8 mouse cellular contexts compared by ENCODE assay signal in genomic region chr2:36102559-36102946, GRCm38 (mm10). TPM values are rescaled to one million over a fixed set of nuclear protein-coding genes. Genes with fewer than 3 reads are reported as not detected.
DNase-seq lines count a peak whose midpoint lies in the region; ATAC-seq and TF ChIP-seq lines count a peak whose summit lies in the region.

No protein-coding gene starts in this region.

- 8% methylated on average over 21 of the region's 21 CpGs for WGBS in kidney, postnatal 0 days
- 1% methylated on average over 21 of the region's 21 CpGs for WGBS in forebrain, embryonic 16.5 days
- WGBS in limb, embryonic 13.5 days = 2% methylated on average over 21 of the region's 21 CpGs

- peak; percentile 48 for ATAC-seq in kidney, postnatal 0 days (replicated peaks; ENCODE audit: low FRiP score, low read depth)
- ATAC-seq in forebrain, embryonic 16.5 days = no peak
- ATAC-seq in limb, embryonic 13.5 days (ENCODE audit: low FRiP score, low read depth) = no peak

- DNase-seq in kidney, postnatal 0 days (ENCODE audit: low spot score) = peak; percentile 50
- DNase-seq in kidney, postnatal 14 days = no peak
- peak; percentile 28 for DNase-seq in naive thymus-derived CD4-positive, alpha-beta T cell, adult 2 months (ENCODE audit: low read depth)
- no peak for DNase-seq in cerebellum, adult 8-10 months
- no peak for DNase-seq in right cerebral cortex, adult 18-20 months
- DNase-seq in yolk sac, embryonic 10.5 days (ENCODE audit: low spot score) = no peak

- H3K4me3 ChIP-seq in kidney, postnatal 0 days (replicated peaks; ENCODE audit: low read depth, low read length) = peak overlapping the region; percentile 16; the same call in 1 of the 2 replicates
- peak overlapping the region; percentile 44 for H3K4me3 ChIP-seq in forebrain, embryonic 16.5 days (replicated peaks; ENCODE audit: low read length)
- peak overlapping the region; percentile 45 for H3K4me3 ChIP-seq in limb, embryonic 13.5 days

- no peak for TF ChIP-seq CTCF in kidney, postnatal 0 days (IDR thresholded peaks at IDR 0.05; ENCODE audit: low read depth)

- H3K4me1 ChIP-seq in kidney, postnatal 0 days (replicated peaks; ENCODE audit: insufficient read depth, low read length) = peaks cover 9% of the 10 kb centered on the region; the same call in 1 of the 2 replicates
- H3K4me1 ChIP-seq in forebrain, embryonic 16.5 days (replicated peaks; ENCODE audit: control insufficient read depth, insufficient read depth, low read length) = peaks cover 34% of the 10 kb centered on the region
- H3K4me1 ChIP-seq in limb, embryonic 13.5 days = peaks cover 39% of the 10 kb centered on the region

- H3K9ac ChIP-seq in kidney, postnatal 0 days (ENCODE audit: low read depth, low read length) = no peak overlapping the region
- H3K9ac ChIP-seq in forebrain, embryonic 16.5 days (replicated peaks; ENCODE audit: low read depth, low read length) = peak overlapping the region; percentile 44
- H3K9ac ChIP-seq in limb, embryonic 13.5 days = 0 out of 2 replicates have a peak overlapping the region, but pooled peaks have one; percentile 31

- H3K27ac ChIP-seq in kidney, postnatal 0 days = no peak overlapping the region
- peak overlapping the region; percentile 87 for H3K27ac ChIP-seq in forebrain, embryonic 16.5 days (ENCODE audit: low read length)
- H3K27ac ChIP-seq in limb, embryonic 13.5 days = no peak overlapping the region

- H3K4me2 ChIP-seq in kidney, postnatal 0 days (ENCODE audit: low read length) = peak overlapping the region; percentile 39
- peak overlapping the region; percentile 57 for H3K4me2 ChIP-seq in forebrain, embryonic 16.5 days (ENCODE audit: low read length)
- peak overlapping the region; percentile 84 for H3K4me2 ChIP-seq in limb, embryonic 13.5 days (replicated peaks)

- H3K9me3 ChIP-seq in kidney, postnatal 0 days (replicated peaks; ENCODE audit: low read length) = no peaks in the 10 kb centered on the region
- H3K9me3 ChIP-seq in forebrain, embryonic 16.5 days (ENCODE audit: control insufficient read depth, low read length) = no peaks in the 10 kb centered on the region
- no peaks in the 10 kb centered on the region for H3K9me3 ChIP-seq in limb, embryonic 13.5 days

- H3K27me3 ChIP-seq in kidney, postnatal 0 days (ENCODE audit: insufficient read depth, low read length) = peaks cover 88% of the 10 kb centered on the region
- peaks cover 69% of the 10 kb centered on the region for H3K27me3 ChIP-seq in forebrain, embryonic 16.5 days (replicated peaks; ENCODE audit: control insufficient read depth, insufficient read depth, low read length)
- H3K27me3 ChIP-seq in limb, embryonic 13.5 days = peaks cover 100% of the 10 kb centered on the region

- no peaks in the 10 kb centered on the region for H3K36me3 ChIP-seq in kidney, postnatal 0 days (ENCODE audit: insufficient read depth, low read length)
- no peaks in the 10 kb centered on the region for H3K36me3 ChIP-seq in forebrain, embryonic 16.5 days (ENCODE audit: control insufficient read depth, insufficient read depth)
- H3K36me3 ChIP-seq in limb, embryonic 13.5 days = no peaks in the 10 kb centered on the region

RNA-seq across cellular contexts. Expression of gene Lhx6, which starts 2.7 kb away (rescaled TPM):
- 1.5 and 1.7 TPM in 2 replicates for polyA plus RNA-seq in kidney, postnatal 0 days (2015; fragmentation: Nextera tagmentation; extraction: Ambion mirVana)
- 37.0 and 48.1 TPM in 2 replicates for polyA plus RNA-seq in forebrain, embryonic 16.5 days (2015; fragmentation: Nextera tagmentation; extraction: Ambion mirVana)
- polyA plus RNA-seq in limb, embryonic 13.5 days (2015; fragmentation: Nextera tagmentation; extraction: Ambion mirVana) = 0.92 and 1.1 TPM in 2 replicates

RNA-seq across cellular contexts. Expression of gene Mrrf, which starts 33.6 kb away (rescaled TPM):
- 25.4 and 28.6 TPM in 2 replicates for polyA plus RNA-seq in kidney, postnatal 0 days (2015; fragmentation: Nextera tagmentation; extraction: Ambion mirVana)
- polyA plus RNA-seq in forebrain, embryonic 16.5 days (2015; fragmentation: Nextera tagmentation; extraction: Ambion mirVana) = 26.4 and 30.9 TPM in 2 replicates
- polyA plus RNA-seq in limb, embryonic 13.5 days (2015; fragmentation: Nextera tagmentation; extraction: Ambion mirVana) = 23.8 and 31.3 TPM in 2 replicates

RNA-seq across cellular contexts. Expression of gene Rbm18, which starts 34.0 kb away (rescaled TPM):
- 59.8 and 62.5 TPM in 2 replicates for polyA plus RNA-seq in kidney, postnatal 0 days (2015; fragmentation: Nextera tagmentation; extraction: Ambion mirVana)
- 158 and 165 TPM in 2 replicates for polyA plus RNA-seq in forebrain, embryonic 16.5 days (2015; fragmentation: Nextera tagmentation; extraction: Ambion mirVana)
- 85.9 and 94.2 TPM in 2 replicates for polyA plus RNA-seq in limb, embryonic 13.5 days (2015; fragmentation: Nextera tagmentation; extraction: Ambion mirVana)

RNA-seq across cellular contexts. Expression of gene Morn5, which starts 53.3 kb away (rescaled TPM):
- 0.27 and 0.62 TPM in 2 replicates for polyA plus RNA-seq in kidney, postnatal 0 days (2015; fragmentation: Nextera tagmentation; extraction: Ambion mirVana)
- 1.5 and 2.2 TPM in 2 replicates for polyA plus RNA-seq in forebrain, embryonic 16.5 days (2015; fragmentation: Nextera tagmentation; extraction: Ambion mirVana)
- 0.36 TPM in 1 of 2 replicates, not detected in the other for polyA plus RNA-seq in limb, embryonic 13.5 days (2015; fragmentation: Nextera tagmentation; extraction: Ambion mirVana)

RNA-seq across cellular contexts. Expression of gene Ndufa8, which starts 53.3 kb away (rescaled TPM):
- polyA plus RNA-seq in kidney, postnatal 0 days (2015; fragmentation: Nextera tagmentation; extraction: Ambion mirVana) = 383 TPM in 2 replicates
- 240 and 273 TPM in 2 replicates for polyA plus RNA-seq in forebrain, embryonic 16.5 days (2015; fragmentation: Nextera tagmentation; extraction: Ambion mirVana)
- polyA plus RNA-seq in limb, embryonic 13.5 days (2015; fragmentation: Nextera tagmentation; extraction: Ambion mirVana) = 200 and 208 TPM in 2 replicates

Comparison
In these comparisons a context has a peak if more than half of its experiments do, and no peak if none do; other contexts are left out.
1. DNase-seq: peak in kidney, postnatal 0 days (single experiment) and naive thymus-derived CD4-positive, alpha-beta T cell, adult 2 months (single experiment); none in kidney, postnatal 14 days (single experiment), cerebellum, adult 8-10 months (single experiment), right cerebral cortex, adult 18-20 months (single experiment) and yolk sac, embryonic 10.5 days (single experiment).
2. RNA of gene Lhx6, which starts 2.7 kb away (polyA plus RNA-seq): 37.0 to 48.1 TPM in forebrain, embryonic 16.5 days; 1.5 to 1.7 TPM in kidney, postnatal 0 days and 0.92 to 1.1 TPM in limb, embryonic 13.5 days; every median in the first group is over 10 times any median in the second.
3. Peak in every context shown above with its lines, with median percentiles within 50 percentile points of each other: H3K4me2 ChIP-seq and H3K4me3 ChIP-seq.